Mouse (Mus musculus): Measurements from ENCODE around the gene Erc1. TPM values are rescaled to one million over a fixed set of nuclear protein-coding genes. Genes with fewer than 3 reads are reported as not detected.

The Erc1 gene
- polyA plus RNA-seq, 1 experiment from 2014 or later, result 4.0 TPM

GRCm38 (mm10) chr6:119686470-119686869 lies 161.5 kb downstream of the Erc1 start:
- no peaks in the 10 kb centered on the region; the same call in 1 of the 2 replicates for H3K4me1 ChIP-seq (ENCODE audit: insufficient read depth)
- H3K9me3 ChIP-seq (ENCODE audit: low read length), result no peaks in the 10 kb centered on the region
- no peak overlapping the region for H3K27ac ChIP-seq (ENCODE audit: low read depth)
- TF ChIP-seq CTCF (IDR thresholded peaks at IDR 0.05; ENCODE audit: low read depth) (no peak), EP300 (IDR thresholded peaks at IDR 0.05; ENCODE audit: low read depth) (no peak)
- H3K4me3 ChIP-seq (ENCODE audit: low read depth, low read length), result no peak overlapping the region
- DNase-seq (no peak), ATAC-seq (no peak)
- H3K9ac ChIP-seq (replicated peaks), result no peak overlapping the region
- H3K27me3 ChIP-seq (ENCODE audit: insufficient read depth, low read length), result no peaks in the 10 kb centered on the region
- no peaks in the 10 kb centered on the region for H3K36me3 ChIP-seq (replicated peaks; ENCODE audit: insufficient read depth, low read length)
- no peak overlapping the region for H3K4me2 ChIP-seq (ENCODE audit: low read depth, low read length)

GRCm38 (mm10) chr6:119680746-119681145 lies 167.2 kb downstream of the Erc1 start:
- H3K36me3 ChIP-seq (replicated peaks; ENCODE audit: insufficient read depth, low read length), result no peaks in the 10 kb centered on the region
- DNase-seq (no peak), ATAC-seq (no peak)
- TF ChIP-seq CTCF (IDR thresholded peaks at IDR 0.05; ENCODE audit: low read depth), result no peak
- H3K4me2 ChIP-seq (ENCODE audit: low read depth, low read length), result no peak overlapping the region
- WGBS (ENCODE audit: insufficient replicate concordance), result 72% methylated on average over 2 of the region's 2 CpGs
- no peak overlapping the region for H3K9ac ChIP-seq (replicated peaks)
- H3K9me3 ChIP-seq (ENCODE audit: low read length), result no peaks in the 10 kb centered on the region
- no peaks in the 10 kb centered on the region for H3K4me1 ChIP-seq (ENCODE audit: insufficient read depth)
- no peak overlapping the region for H3K27ac ChIP-seq (ENCODE audit: low read depth)
- no peaks in the 10 kb centered on the region for H3K27me3 ChIP-seq (ENCODE audit: insufficient read depth, low read length)
- no peak overlapping the region for H3K4me3 ChIP-seq (ENCODE audit: low read depth, low read length)

- WGBS (ENCODE audit: insufficient replicate concordance), result 89% methylated on average over 7 of the region's 7 CpGs
- no peak for TF ChIP-seq CTCF (IDR thresholded peaks at IDR 0.05; ENCODE audit: low read depth)
- no peak for TF ChIP-seq EP300 (IDR thresholded peaks at IDR 0.05; ENCODE audit: low read depth)
- Histone ChIP-seq H3K27me3 (ENCODE audit: insufficient read depth, low read length) (no peaks in the 10 kb centered on the region), H3K27ac (ENCODE audit: low read depth) (no peak overlapping the region), H3K4me3 (ENCODE audit: low read depth, low read length) (no peak overlapping the region), H3K36me3 (replicated peaks; ENCODE audit: insufficient read depth, low read length) (no peaks in the 10 kb centered on the region), H3K4me2 (ENCODE audit: low read depth, low read length) (no peak overlapping the region), H3K4me1 (ENCODE audit: insufficient read depth) (no peaks in the 10 kb centered on the region), H3K9ac (replicated peaks) (no peak overlapping the region), H3K9me3 (ENCODE audit: low read length) (no peaks in the 10 kb centered on the region)
- DNase-seq (no peak), ATAC-seq (no peak)
Observed at GRCm38 (mm10) chr6:119674811-119675209, 173.2 kb downstream of the Erc1 start.

- ATAC-seq (no peak), DNase-seq (no peak)
- H3K4me1 ChIP-seq (ENCODE audit: insufficient read depth), result no peaks in the 10 kb centered on the region
- no peak for TF ChIP-seq EP300 (IDR thresholded peaks at IDR 0.05; ENCODE audit: low read depth)
- no peak for TF ChIP-seq CTCF (IDR thresholded peaks at IDR 0.05; ENCODE audit: low read depth)
- H3K4me2 ChIP-seq (ENCODE audit: low read depth, low read length), result no peak overlapping the region
- H3K36me3 ChIP-seq (replicated peaks; ENCODE audit: insufficient read depth, low read length), result no peaks in the 10 kb centered on the region
- H3K9me3 ChIP-seq (ENCODE audit: low read length), result no peaks in the 10 kb centered on the region
- 83% methylated on average over 5 of the region's 5 CpGs for WGBS (ENCODE audit: insufficient replicate concordance)
- H3K27me3 ChIP-seq (ENCODE audit: insufficient read depth, low read length), result no peaks in the 10 kb centered on the region
- no peak overlapping the region for H3K27ac ChIP-seq (ENCODE audit: low read depth)
- no peak overlapping the region for H3K9ac ChIP-seq (replicated peaks)
- no peak overlapping the region for H3K4me3 ChIP-seq (ENCODE audit: low read depth, low read length)
Observed at GRCm38 (mm10) chr6:119674201-119674810, 173.7 kb downstream of the Erc1 start.

- DNase-seq, result no peak
Observed at GRCm38 (mm10) chr6:119669746-119670145, 178.2 kb downstream of the Erc1 start.

GRCm38 (mm10) chr6:119662936-119663335 lies 185.0 kb downstream of the Erc1 start:
- Histone ChIP-seq H3K27ac (ENCODE audit: low read depth) (no peak overlapping the region), H3K27me3 (ENCODE audit: insufficient read depth, low read length) (no peaks in the 10 kb centered on the region), H3K4me2 (ENCODE audit: low read depth, low read length) (no peak overlapping the region), H3K4me3 (ENCODE audit: low read depth, low read length) (no peak overlapping the region), H3K36me3 (replicated peaks; ENCODE audit: insufficient read depth, low read length) (no peaks in the 10 kb centered on the region; the same call in 1 of the 2 replicates), H3K9me3 (ENCODE audit: low read length) (no peaks in the 10 kb centered on the region), H3K9ac (replicated peaks) (no peak overlapping the region), H3K4me1 (ENCODE audit: insufficient read depth) (no peaks in the 10 kb centered on the region)
- ATAC-seq (no peak), DNase-seq (no peak)
- whole genome bisulfite sequencing (ENCODE audit: insufficient replicate concordance), result 80% methylated on average over 2 of the region's 2 CpGs
- no peak for TF ChIP-seq CTCF (IDR thresholded peaks at IDR 0.05; ENCODE audit: low read depth)
- no peak for TF ChIP-seq EP300 (IDR thresholded peaks at IDR 0.05; ENCODE audit: low read depth)

More at GRCm38 (mm10) chr6:119669746-119670145, 178.2 kb downstream of the Erc1 start:
- no peak overlapping the region for H3K4me2 ChIP-seq (ENCODE audit: low read depth, low read length)
- no peaks in the 10 kb centered on the region for H3K36me3 ChIP-seq (replicated peaks; ENCODE audit: insufficient read depth, low read length)
- ATAC-seq, result peak; percentile 13; the same call in 1 of the 2 replicates
- TF ChIP-seq CTCF (IDR thresholded peaks at IDR 0.05; ENCODE audit: low read depth) (no peak), EP300 (IDR thresholded peaks at IDR 0.05; ENCODE audit: low read depth) (no peak)
- H3K4me3 ChIP-seq (ENCODE audit: low read depth, low read length), result no peak overlapping the region
- H3K27me3 ChIP-seq (ENCODE audit: insufficient read depth, low read length), result no peaks in the 10 kb centered on the region
- whole genome bisulfite sequencing (ENCODE audit: insufficient replicate concordance), result 60% methylated on average over 3 of the region's 3 CpGs
- H3K27ac ChIP-seq (ENCODE audit: low read depth), result no peak overlapping the region
- no peak overlapping the region for H3K9ac ChIP-seq (replicated peaks)
- no peaks in the 10 kb centered on the region for H3K4me1 ChIP-seq (ENCODE audit: insufficient read depth)
- H3K9me3 ChIP-seq (ENCODE audit: low read length), result no peaks in the 10 kb centered on the region

Data from liver, postnatal 0 days (tissue).